Mouse (Mus musculus) cortical plate, adult 2 months (tissue): ENCODE data around the gene Fgfr2.

Source experiments
- CTCF ChIP-seq: fragments of 200-500 bp; IDR thresholded peaks from 2 replicates; pipeline ENCODE4 v1.5.1; 2011; ENCODE audit warnings: mild to moderate bottlenecking, control low read depth, low read length; ENCODE audit not compliant: insufficient read depth; ENCODE audit errors: extremely low read depth
- POLR2A ChIP-seq: fragments of 200-500 bp; IDR thresholded peaks from 2 replicates; pipeline ENCODE4 v1.6.1; 2011; ENCODE audit warnings: mild to moderate bottlenecking, low read length, control low read depth; ENCODE audit not compliant: insufficient read depth; ENCODE audit errors: extremely low read depth

DNA sequence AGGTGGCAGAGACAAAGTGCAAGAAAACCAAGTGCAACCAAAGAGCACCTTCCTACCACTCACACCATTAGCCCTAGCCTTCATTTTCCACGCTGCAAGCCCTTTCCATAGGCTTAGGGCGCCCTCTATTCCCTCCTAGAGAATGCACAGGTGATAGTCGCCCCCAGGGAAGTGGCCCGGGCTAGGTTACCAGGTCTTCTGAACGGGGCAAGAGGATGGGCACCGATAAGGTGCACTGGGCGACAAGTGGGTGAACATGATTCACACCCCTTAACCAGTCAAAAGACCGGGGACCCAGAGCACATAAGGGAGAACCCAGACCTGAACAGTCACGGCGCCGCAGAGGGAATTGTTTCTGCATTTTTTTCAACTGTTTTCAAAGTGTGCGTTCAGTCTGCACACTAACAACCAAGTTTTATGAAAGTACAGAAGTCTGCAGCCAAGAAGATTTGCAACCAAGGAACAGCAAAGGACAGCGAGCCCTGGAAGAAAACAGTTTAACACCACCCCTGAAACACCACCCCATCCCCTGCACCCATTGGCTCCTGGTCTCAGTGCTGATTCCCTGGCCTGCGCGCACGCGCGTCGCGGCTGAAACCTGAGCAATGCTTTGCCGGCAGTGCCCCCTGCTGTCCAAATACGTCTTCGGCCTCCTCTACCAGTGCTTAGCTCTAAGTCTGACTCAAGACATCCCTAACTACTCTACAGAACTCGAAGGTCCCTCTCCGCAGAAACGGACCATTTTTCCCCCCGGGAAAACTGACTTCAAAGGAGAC, 571.6 kb downstream of the Fgfr2 start:
- TF ChIP-seq CTCF = peak; percentile 97
- TF ChIP-seq POLR2A = peak; percentile 73; the same call in 1 of the 2 replicates
